9 mouse cellular contexts compared by ENCODE assay signal in genomic region chr12:51969876-51970275, GRCm38 (mm10). TPM values are rescaled to one million over a fixed set of nuclear protein-coding genes. Genes with fewer than 3 reads are reported as not detected.
DNase-seq lines count a peak whose midpoint lies in the region; ATAC-seq and TF ChIP-seq lines count a peak whose summit lies in the region.
"Had no signal": no experiment of that assay in that cellular context is flagged by ENCODE, and none has a peak within 500 bp of the region (broad histone marks: within the 10 kb centered on the region; RNA-seq: fewer than 3 reads in every experiment).

No protein-coding gene starts in this region.

- peak overlapping the region; percentile 71 for H3K4me2 ChIP-seq in kidney, postnatal 0 days (ENCODE audit: low read length)
- peak overlapping the region; percentile 58 for H3K4me2 ChIP-seq in intestine, embryonic 14.5 days (ENCODE audit: low read length)
- peak overlapping the region; percentile 80 for H3K4me2 ChIP-seq in neural tube, embryonic 12.5 days (replicated peaks)

- peak overlapping the region; percentile 96; the same call in 1 of the 2 replicates for H3K4me3 ChIP-seq in kidney, postnatal 0 days (replicated peaks; ENCODE audit: low read depth, low read length)
- peak overlapping the region; percentile 98 for H3K4me3 ChIP-seq in embryonic facial prominence, embryonic 10.5 days
- H3K4me3 ChIP-seq in intestine, embryonic 14.5 days (ENCODE audit: low read depth, low read length) = peak overlapping the region; percentile 71
- peak overlapping the region; percentile 9; the same call in 1 of the 2 replicates for H3K4me3 ChIP-seq in neural tube, embryonic 12.5 days

- H3K27me3 ChIP-seq in kidney, postnatal 0 days (ENCODE audit: insufficient read depth, low read length) = no peaks in the 10 kb centered on the region
- no peaks in the 10 kb centered on the region for H3K27me3 ChIP-seq in embryonic facial prominence, embryonic 10.5 days (replicated peaks; ENCODE audit: low read depth, poor library complexity, severe bottlenecking)
- H3K27me3 ChIP-seq in intestine, embryonic 14.5 days (replicated peaks; ENCODE audit: control insufficient read depth, insufficient read depth, low read length) = no peaks in the 10 kb centered on the region
- no peaks in the 10 kb centered on the region for H3K27me3 ChIP-seq in neural tube, embryonic 12.5 days (replicated peaks)

- DNase-seq in kidney, postnatal 0 days (ENCODE audit: low spot score) = no peak
- DNase-seq in kidney, postnatal 36 days = no peak
- no peak for DNase-seq in embryonic facial prominence, embryonic 10.5 days (ENCODE audit: low spot score)
- DNase-seq in intestine, embryonic 14.5 days (ENCODE audit: low spot score) = no peak
- no peak for DNase-seq in left cerebral cortex, adult 8-10 months (ENCODE audit: low spot score in 2 of 2)
- no peak for DNase-seq in layer of hippocampus, postnatal 10 days (ENCODE audit: low spot score in 2 of 2)
- DNase-seq in gastrocnemius, postnatal 36 days = no peak

- peak overlapping the region; percentile 37; the same call in 1 of the 2 replicates for H3K9ac ChIP-seq in kidney, postnatal 0 days (ENCODE audit: low read depth, low read length)
- peak overlapping the region; percentile 77 for H3K9ac ChIP-seq in intestine, embryonic 14.5 days (ENCODE audit: low read length)
- H3K9ac ChIP-seq in neural tube, embryonic 12.5 days = no peak overlapping the region

- no peaks in the 10 kb centered on the region for H3K9me3 ChIP-seq in kidney, postnatal 0 days (replicated peaks; ENCODE audit: low read length)
- H3K9me3 ChIP-seq in embryonic facial prominence, embryonic 10.5 days = no peaks in the 10 kb centered on the region; the same call in 1 of the 2 replicates
- no peaks in the 10 kb centered on the region for H3K9me3 ChIP-seq in intestine, embryonic 14.5 days (ENCODE audit: control insufficient read depth, low read length)
- H3K9me3 ChIP-seq in neural tube, embryonic 12.5 days = no peaks in the 10 kb centered on the region

- H3K36me3 ChIP-seq in kidney, postnatal 0 days (ENCODE audit: insufficient read depth, low read length) = no peaks in the 10 kb centered on the region
- no peaks in the 10 kb centered on the region for H3K36me3 ChIP-seq in embryonic facial prominence, embryonic 10.5 days (replicated peaks)
- peaks cover 3% of the 10 kb centered on the region; the same call in 1 of the 2 replicates for H3K36me3 ChIP-seq in intestine, embryonic 14.5 days (ENCODE audit: control insufficient read depth, insufficient read depth, low read length)
- H3K36me3 ChIP-seq in neural tube, embryonic 12.5 days = no peaks in the 10 kb centered on the region

- ATAC-seq in kidney, postnatal 0 days (replicated peaks; ENCODE audit: low FRiP score, low read depth) = no peak
- ATAC-seq in intestine, embryonic 14.5 days (replicated peaks; ENCODE audit: low FRiP score, low TSS enrichment, low read depth) = no peak
- ATAC-seq in neural tube, embryonic 12.5 days (ENCODE audit: low FRiP score, low read depth) = no peak

- intact Hi-C loops in gastrocnemius, postnatal 36 days (cut with DNase I) = loop anchor here (2.0 kb wide), 1 partner anchor 31 kb away; no protein-coding TSS in a partner anchor

- TF ChIP-seq CTCF in kidney, postnatal 0 days (IDR thresholded peaks at IDR 0.05; ENCODE audit: low read depth) = no peak

- WGBS in kidney, postnatal 0 days = 14% methylated on average over 7 of the region's 7 CpGs
- 24% methylated on average over 7 of the region's 7 CpGs for WGBS in embryonic facial prominence, embryonic 10.5 days
- whole genome bisulfite sequencing in intestine, embryonic 14.5 days = 13% methylated on average over 7 of the region's 7 CpGs
- 24% methylated on average over 7 of the region's 7 CpGs for WGBS in neural tube, embryonic 12.5 days

- H3K27ac ChIP-seq in kidney, postnatal 0 days = no peak overlapping the region
- no peak overlapping the region for H3K27ac ChIP-seq in embryonic facial prominence, embryonic 10.5 days (replicated peaks)
- no peak overlapping the region for H3K27ac ChIP-seq in intestine, embryonic 14.5 days (ENCODE audit: low read depth)
- no peak overlapping the region for H3K27ac ChIP-seq in neural tube, embryonic 12.5 days

- no peaks in the 10 kb centered on the region; the same call in 1 of the 2 replicates for H3K4me1 ChIP-seq in kidney, postnatal 0 days (replicated peaks; ENCODE audit: insufficient read depth, low read length)
- peaks cover 11% of the 10 kb centered on the region for H3K4me1 ChIP-seq in embryonic facial prominence, embryonic 10.5 days
- H3K4me1 ChIP-seq in intestine, embryonic 14.5 days (replicated peaks; ENCODE audit: control insufficient read depth, insufficient read depth, low read length) = peaks cover 6% of the 10 kb centered on the region
- H3K4me1 ChIP-seq in neural tube, embryonic 12.5 days = no peaks in the 10 kb centered on the region

RNA-seq across cellular contexts. Expression of gene Heatr5a, which starts 1.2 kb away (rescaled TPM):
- polyA plus RNA-seq in kidney, postnatal 0 days (2015; fragmentation: Nextera tagmentation; extraction: Ambion mirVana) = 3.7 and 4.3 TPM in 2 replicates
- 12.2 and 13.7 TPM in 2 replicates for polyA plus RNA-seq in embryonic facial prominence, embryonic 10.5 days (2016; fragmentation: Nextera tagmentation; extraction: Ambion mirVana)
- 11.9 and 15.0 TPM in 2 replicates for polyA plus RNA-seq in intestine, embryonic 14.5 days (2014; fragmentation: Nextera tagmentation; extraction: Ambion mirVana)
- 7.8 and 8.5 TPM in 2 replicates for polyA plus RNA-seq in neural tube, embryonic 12.5 days (2016; fragmentation: Nextera tagmentation; extraction: Ambion mirVana)
- total RNA-seq in left cerebral cortex, adult 8-10 months (2022) = 1 to 10 TPM; 8.0 to 9.8 (median 9.5) TPM
- 1 to 10 TPM; 8.9 to 9.8 TPM for total RNA-seq in layer of hippocampus, postnatal 10 days (2021)
- 10 to 100 TPM; 14.5 to 15.2 TPM for total RNA-seq in gastrocnemius, postnatal 36 days (2021)

RNA-seq across cellular contexts. Expression of gene Dtd2, which starts 36.4 kb away (rescaled TPM):
- polyA plus RNA-seq in kidney, postnatal 0 days (2015; fragmentation: Nextera tagmentation; extraction: Ambion mirVana) = 31.2 and 34.5 TPM in 2 replicates
- 23.5 and 24.3 TPM in 2 replicates for polyA plus RNA-seq in embryonic facial prominence, embryonic 10.5 days (2016; fragmentation: Nextera tagmentation; extraction: Ambion mirVana)
- 25.4 and 29.1 TPM in 2 replicates for polyA plus RNA-seq in intestine, embryonic 14.5 days (2014; fragmentation: Nextera tagmentation; extraction: Ambion mirVana)
- polyA plus RNA-seq in neural tube, embryonic 12.5 days (2016; fragmentation: Nextera tagmentation; extraction: Ambion mirVana) = 18.9 and 19.7 TPM in 2 replicates
- 10 to 100 TPM; 10.8 to 11.9 (median 11.6) TPM for total RNA-seq in left cerebral cortex, adult 8-10 months (2022)
- 10 to 100 TPM; 10.5 to 13.3 TPM for total RNA-seq in layer of hippocampus, postnatal 10 days (2021)
- total RNA-seq in gastrocnemius, postnatal 36 days (2021) = 1 to 10 TPM; 3.6 to 3.9 TPM

RNA-seq across cellular contexts. Expression of gene Gpr33, which starts 58.0 kb away (rescaled TPM):
- not detected in 2 replicates for polyA plus RNA-seq in kidney, postnatal 0 days (2015; fragmentation: Nextera tagmentation; extraction: Ambion mirVana)
- polyA plus RNA-seq in embryonic facial prominence, embryonic 10.5 days (2016; fragmentation: Nextera tagmentation; extraction: Ambion mirVana) = not detected in 2 replicates
- polyA plus RNA-seq in intestine, embryonic 14.5 days (2014; fragmentation: Nextera tagmentation; extraction: Ambion mirVana) = not detected in 2 replicates
- not detected in 2 replicates for polyA plus RNA-seq in neural tube, embryonic 12.5 days (2016; fragmentation: Nextera tagmentation; extraction: Ambion mirVana)
- total RNA-seq in left cerebral cortex, adult 8-10 months (2022) = not detected
- not detected for total RNA-seq in layer of hippocampus, postnatal 10 days (2021)
- not detected for total RNA-seq in gastrocnemius, postnatal 36 days (2021)
- total RNA-seq: left cerebral cortex, postnatal 14 days had no signal

Comparison
In these comparisons a context has a peak if more than half of its experiments do, and no peak if none do; other contexts are left out.
1. H3K4me3 ChIP-seq: peak in every context shown above with its lines; median percentile 98 in embryonic facial prominence, embryonic 10.5 days; 96 in kidney, postnatal 0 days; 71 in intestine, embryonic 14.5 days; 9 in neural tube, embryonic 12.5 days.